Mouse (Mus musculus) left cerebral cortex, postnatal 36 days (tissue): Measurements from ENCODE around the gene Coro2b. TPM values are rescaled to one million over a fixed set of nuclear protein-coding genes. Genes with fewer than 3 reads are reported as not detected.

Source experiments
- DNase-seq, 2 experiments: peaks; one replicate each; pipeline ENCODE4 v3.0.0; 2021 to 2022; ENCODE audit warnings: low spot score in 2 of 2, mixed read lengths in 1 of 2
- intact Hi-C: fragments of 180-260 bp; cut with DNase I; formaldehyde crosslinking; loops from one replicate; pipeline ENCODE4 v1.15.1; 2025
- total RNA-seq, 2 experiments: library from RNA; stranded (reverse); gene quantifications; 2 replicates each; pipeline ENCODE4 v1.2.3; 2021

The Coro2b gene
- 100 to 1,000 TPM; 171 to 177 TPM for total RNA-seq

- intact Hi-C loops = no loop called here
- peak; percentile 77 to 85 for DNase-seq
Measured at GRCm38 (mm10) chr9:62536655-62537631, at the start of gene Coro2b. TSS of gene Coro2b (minus strand) at chr9:62537044.

GRCm38 (mm10) chr9:62577558-62577957 is 40.7 kb upstream of the Coro2b start:
- no peak for DNase-seq

DNA sequence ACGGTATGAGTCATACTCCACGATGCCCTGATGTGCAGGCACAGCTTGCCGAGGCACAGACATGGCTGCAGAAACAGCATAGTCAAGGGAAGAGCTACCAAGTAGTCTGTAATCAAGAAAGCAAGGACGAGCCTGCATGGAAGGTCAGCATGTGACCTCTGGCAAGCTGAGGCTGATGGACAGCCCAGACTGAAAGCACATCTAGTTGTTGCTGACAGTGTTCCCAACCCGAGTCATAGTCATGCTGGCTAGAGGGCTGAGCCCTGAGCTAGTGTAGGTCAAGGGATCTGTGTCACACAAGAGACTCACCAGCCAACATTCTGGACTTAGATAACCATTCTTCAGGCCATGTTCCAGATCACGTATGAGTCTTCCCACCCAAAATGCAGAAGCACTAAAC is 32.3 kb upstream of the Coro2b start:
- intact Hi-C loops = no loop called here
- no peak for DNase-seq

More at GRCm38 (mm10) chr9:62577558-62577957, 40.7 kb upstream of the Coro2b start:
- intact Hi-C loops = no loop called here

DNA sequence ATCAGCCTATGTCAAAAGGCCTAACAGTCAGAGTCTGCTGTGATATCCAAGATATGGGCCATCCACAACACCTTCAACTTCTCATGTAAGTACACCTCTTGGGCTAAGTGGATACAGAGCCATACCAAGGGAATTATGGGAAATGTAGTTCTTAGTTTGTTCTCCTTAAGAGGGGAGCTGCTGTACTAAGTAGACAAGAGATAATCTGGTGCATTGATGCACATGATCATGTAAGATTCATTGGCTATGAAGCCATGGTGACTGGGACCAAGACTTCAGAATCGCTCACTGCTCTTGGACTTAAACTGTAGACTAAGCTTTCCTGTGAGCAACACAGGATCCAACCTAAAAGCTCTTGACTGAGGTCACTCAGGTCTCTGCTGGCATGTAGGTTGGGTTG is 31.0 kb upstream of the Coro2b start:
- intact Hi-C loops = no loop called here
- no peak for DNase-seq

DNA sequence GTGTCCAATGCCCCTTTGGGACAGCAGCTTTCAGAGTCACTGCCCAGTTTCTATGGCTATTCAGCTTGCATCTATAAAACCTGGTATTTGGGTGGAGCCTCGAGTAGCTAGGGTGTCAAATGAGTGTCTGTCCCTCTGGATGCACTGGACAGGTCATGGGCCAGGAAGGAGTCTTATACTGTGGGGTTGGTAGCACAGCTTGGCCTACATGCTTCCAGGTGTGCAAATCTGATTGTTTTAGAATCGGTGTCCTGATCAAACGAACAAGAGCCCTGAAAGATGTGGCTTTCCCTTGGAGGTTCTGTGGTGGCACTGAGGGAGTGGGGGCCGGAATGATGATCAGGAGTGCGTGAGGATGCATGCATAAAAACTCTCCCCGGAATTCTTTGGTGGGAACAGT is 25.4 kb upstream of the Coro2b start:
- intact Hi-C loops = no loop called here
- DNase-seq = no peak

DNA sequence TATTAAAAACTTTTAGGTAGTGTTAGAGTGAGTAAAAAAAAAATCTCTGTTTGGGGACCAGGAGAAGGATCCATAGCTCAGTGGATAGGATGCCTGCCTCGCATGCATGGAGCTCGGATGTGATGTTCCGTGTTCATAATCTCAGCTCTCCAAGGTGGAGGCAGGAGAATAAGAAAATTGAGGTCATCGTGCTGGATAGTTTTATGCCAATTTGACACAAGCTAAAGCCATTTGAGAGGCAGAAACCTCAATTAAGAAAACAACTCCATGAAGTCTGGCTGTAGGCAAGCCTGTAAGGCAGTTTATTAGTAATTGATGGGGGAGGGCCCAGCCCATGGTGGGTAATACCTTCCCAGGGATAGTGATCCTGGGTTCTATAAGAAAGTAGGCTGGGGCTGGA is 23.6 kb upstream of the Coro2b start:
- DNase-seq = no peak
- intact Hi-C loops = no loop called here

- intact Hi-C loops = no loop called here
- peak; percentile 56 to 62 for DNase-seq
Measured at GRCm38 (mm10) chr9:62560006-62560405, 23.2 kb upstream of the Coro2b start.

- DNase-seq = no peak
- intact Hi-C loops = loop anchor here (5.0 kb wide), 1 partner anchor 218 kb away; no protein-coding TSS in a partner anchor
Measured at GRCm38 (mm10) chr9:62559446-62559845, 22.6 kb upstream of the Coro2b start.

DNA sequence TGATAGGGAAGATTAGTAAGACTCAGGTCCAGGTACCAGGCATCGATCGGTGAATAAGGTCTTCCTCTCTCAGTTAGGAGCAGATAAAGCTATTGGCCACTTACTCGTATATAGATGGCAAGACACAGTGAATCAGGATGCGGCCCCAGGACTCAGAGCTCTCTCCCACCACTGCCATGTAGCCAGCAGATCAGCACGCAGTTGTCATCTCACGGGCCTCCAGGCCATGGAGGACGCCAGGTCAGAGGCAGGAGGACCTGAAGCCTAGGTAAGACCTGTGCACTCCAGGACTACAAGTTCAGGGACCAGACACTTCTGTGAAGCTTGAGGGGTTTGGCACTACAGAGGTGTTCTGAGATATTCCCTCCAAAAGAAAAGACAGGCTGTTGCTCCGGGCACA is 21.2 kb upstream of the Coro2b start:
- DNase-seq = no peak
- intact Hi-C loops = loop anchor here (5.0 kb wide), 1 partner anchor 219 kb away; no protein-coding TSS in a partner anchor

DNA sequence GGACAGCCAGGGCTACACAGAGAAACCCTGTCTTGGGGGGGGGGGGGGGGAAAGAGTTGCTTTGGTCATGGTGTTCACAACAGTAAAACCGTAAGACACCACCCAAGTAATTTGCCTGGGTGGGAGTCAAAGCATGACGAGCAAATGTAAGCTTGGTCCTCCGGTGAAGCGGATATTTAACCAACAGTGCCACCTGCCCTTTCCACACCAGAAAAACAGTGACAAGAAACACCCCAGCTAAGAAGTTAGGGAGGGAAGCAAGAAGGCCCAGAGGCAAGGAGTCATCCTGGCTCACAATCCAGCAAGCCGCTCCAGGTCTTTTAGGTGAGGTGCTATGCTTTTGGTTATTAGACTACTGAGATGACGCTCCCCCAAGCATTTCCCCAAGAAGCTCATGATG is 19.9 kb upstream of the Coro2b start:
- intact Hi-C loops = loop anchor here (5.0 kb wide), 1 partner anchor 221 kb away; no protein-coding TSS in a partner anchor
- DNase-seq = no peak

- no peak for DNase-seq
- intact Hi-C loops = loop anchor here (2.0 to 5.0 kb wide), 2 partner anchors 222 to 269 kb away; no protein-coding TSS in a partner anchor
Measured at GRCm38 (mm10) chr9:62555258-62555856, 18.5 kb upstream of the Coro2b start.

DNA sequence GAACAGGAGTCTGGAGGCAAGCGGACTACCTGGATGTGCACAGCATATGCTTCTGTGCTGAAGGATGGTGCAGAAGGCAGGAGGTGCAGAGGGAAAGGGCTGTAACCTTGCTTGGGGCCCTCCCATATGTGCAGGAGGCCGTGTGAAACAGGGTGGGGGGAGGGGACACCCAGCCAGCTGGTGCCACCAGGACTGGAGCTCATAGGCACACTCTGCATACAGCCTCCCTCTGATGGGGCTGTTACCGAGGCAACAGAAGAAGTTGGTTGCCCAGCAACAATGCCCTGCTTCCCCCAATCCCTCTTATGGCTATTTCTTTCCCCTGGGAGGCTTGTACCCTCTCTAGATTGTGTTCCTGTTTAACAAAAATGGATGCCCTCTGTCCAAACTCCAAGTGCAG is 17.8 kb upstream of the Coro2b start:
- peak; percentile 62 to 69 for DNase-seq
- intact Hi-C loops = loop anchor here (2.0 to 5.0 kb wide), 4 partner anchors 137 to 268 kb away; partner anchors contain the start of gene Anp32a

DNA sequence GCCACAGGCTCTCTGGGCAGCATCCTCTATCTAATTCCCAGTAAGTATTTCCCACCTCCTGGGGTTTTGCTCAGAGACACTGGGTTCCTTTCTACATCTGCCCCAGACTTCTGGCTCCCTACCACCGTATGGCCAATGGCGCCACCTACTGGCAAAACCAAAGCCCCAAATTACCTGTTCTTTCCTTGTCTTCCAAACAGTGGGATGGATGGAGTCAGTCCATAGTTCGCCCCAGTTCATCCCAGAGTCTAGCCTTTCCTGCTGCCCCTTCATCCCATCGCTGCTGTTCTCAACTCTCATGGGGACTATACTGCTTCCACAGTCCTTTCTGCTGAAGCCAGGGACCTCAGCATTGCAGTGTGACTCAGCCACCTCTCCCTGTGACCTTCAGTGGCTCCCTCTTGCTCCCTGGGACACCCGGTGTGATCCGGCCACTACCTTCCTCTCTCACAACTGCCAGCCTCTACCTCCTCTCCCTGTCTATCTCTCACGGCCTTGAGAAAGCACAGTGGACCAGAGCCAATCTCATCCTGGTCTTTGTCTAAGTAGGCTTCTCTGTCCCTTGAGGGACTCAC is 16.6 kb upstream of the Coro2b start:
- DNase-seq = peak; percentile 78 to 81

DNA sequence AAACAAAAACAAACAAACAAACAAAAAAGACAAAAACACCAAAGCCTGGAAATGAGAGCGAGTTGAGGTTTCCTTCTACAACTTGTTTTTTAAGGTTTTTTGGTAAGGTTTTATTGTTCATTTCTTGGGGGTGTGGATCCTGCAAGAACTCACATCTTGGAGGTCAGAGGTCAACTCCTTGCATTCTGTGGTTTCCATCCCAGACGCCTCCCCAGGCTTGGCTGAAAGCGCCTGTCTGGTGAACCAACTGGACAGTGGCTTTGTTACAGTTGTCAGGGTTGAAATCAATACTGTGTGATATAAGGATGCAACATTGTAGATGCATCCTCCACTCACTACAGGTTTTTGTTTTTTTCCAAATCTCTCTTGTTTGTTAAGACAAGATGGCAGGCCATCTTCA is 14.7 kb upstream of the Coro2b start:
- intact Hi-C loops = loop anchor here (5.0 kb wide), 2 partner anchors 134 to 209 kb away; partner anchors contain the start of gene Anp32a
- no peak for DNase-seq

More for the DNA sequence above, 16.6 kb upstream of the Coro2b start:
- intact Hi-C loops = loop anchor here (1.0 to 5.0 kb wide), 3 partner anchors 136 to 258 kb away; partner anchors contain the start of gene Anp32a

GRCm38 (mm10) chr9:62550661-62551093 is 13.8 kb upstream of the Coro2b start:
- intact Hi-C loops = loop anchor here (1.0 to 5.0 kb wide), 3 partner anchors 80 to 208 kb away; partner anchors contain the start of gene Anp32a
- DNase-seq = peak; percentile 43 to 58

- intact Hi-C loops = loop anchor here (1.0 to 5.0 kb wide), 3 partner anchors 80 to 208 kb away; partner anchors contain the start of gene Anp32a
- DNase-seq = peak; percentile 93 to 96
Measured at GRCm38 (mm10) chr9:62549809-62550208, 13.0 kb upstream of the Coro2b start.

DNA sequence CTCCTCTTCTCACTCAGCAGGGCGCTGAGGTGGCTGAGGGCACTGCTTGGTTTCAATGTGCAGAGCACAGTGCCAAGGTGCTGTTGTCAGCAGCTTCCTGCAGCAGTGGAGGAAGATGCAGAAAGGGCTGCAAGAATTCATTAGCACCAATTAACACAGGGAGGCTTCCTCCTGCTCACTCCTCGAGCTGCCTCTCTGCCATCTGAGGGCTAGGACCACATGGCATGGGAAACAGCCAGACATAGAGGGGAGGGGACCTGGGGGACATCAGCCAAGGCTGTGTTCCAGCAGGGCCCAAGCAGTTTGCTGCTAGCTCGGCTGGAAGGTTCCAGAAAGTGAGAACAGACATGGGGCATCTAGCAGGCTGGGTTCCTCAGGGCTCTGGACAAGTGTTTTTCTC is 10.6 kb upstream of the Coro2b start:
- no peak for DNase-seq

DNA sequence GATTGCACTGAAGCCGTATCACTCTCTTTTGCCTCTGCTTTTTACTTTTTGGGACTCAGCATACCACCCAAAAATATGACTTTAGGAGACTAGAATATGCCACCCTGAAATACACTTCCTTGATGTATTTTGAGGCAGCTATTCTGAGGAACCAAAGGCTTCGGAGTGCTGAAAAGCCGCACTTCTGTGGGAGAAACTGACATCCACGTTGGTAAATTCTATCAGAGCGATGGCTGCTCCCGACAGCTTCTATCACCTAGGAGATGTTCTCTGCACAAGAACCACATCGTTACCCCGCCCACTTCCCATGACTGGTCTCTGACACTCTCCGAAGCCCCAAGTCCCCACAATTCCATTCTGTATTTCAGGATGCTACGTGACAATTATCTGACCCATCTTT is 8.0 kb upstream of the Coro2b start:
- intact Hi-C loops = no loop called here
- peak; percentile 55 to 56 for DNase-seq

More for the DNA sequence above, 10.6 kb upstream of the Coro2b start:
- intact Hi-C loops = no loop called here

DNA sequence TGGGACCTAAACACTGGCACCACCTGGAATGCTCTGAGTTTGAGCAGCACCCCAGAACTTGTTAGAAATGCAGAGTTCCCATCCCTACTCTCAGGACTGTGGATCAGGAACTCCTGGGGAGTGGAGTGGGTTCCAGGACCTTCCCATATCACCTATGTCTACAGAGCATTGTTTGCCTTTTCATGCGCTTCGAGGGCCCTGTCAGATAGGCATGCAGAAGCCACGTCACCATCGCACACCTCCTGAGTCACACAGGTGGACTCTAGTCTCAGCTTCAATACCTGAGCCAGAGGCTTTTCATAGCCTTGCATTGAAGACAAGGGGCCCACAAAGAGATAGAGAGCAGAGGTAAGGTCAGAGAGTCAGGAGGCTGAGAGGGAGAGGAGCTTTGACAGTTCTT is 7.0 kb upstream of the Coro2b start:
- intact Hi-C loops = no loop called here
- no peak for DNase-seq

GRCm38 (mm10) chr9:62541606-62542005 is 4.8 kb upstream of the Coro2b start:
- no peak for DNase-seq
- intact Hi-C loops = no loop called here
